In genomic region chr2:128284822-128285421, GRCm38 (mm10) we compare ENCODE assay signal across 8 mouse cellular contexts.
DNase-seq lines count a peak whose midpoint lies in the region; ATAC-seq lines count a peak whose summit lies in the region.

No protein-coding gene starts in this region.

- no peaks in the 10 kb centered on the region for H3K27me3 ChIP-seq in embryonic facial prominence, embryonic 12.5 days
- H3K27me3 ChIP-seq in embryonic facial prominence, embryonic 10.5 days (replicated peaks; ENCODE audit: low read depth, poor library complexity, severe bottlenecking): peaks cover 10% of the 10 kb centered on the region
- H3K27me3 ChIP-seq in limb, embryonic 12.5 days: no peaks in the 10 kb centered on the region
- no peaks in the 10 kb centered on the region for H3K27me3 ChIP-seq in neural tube, embryonic 14.5 days (ENCODE audit: control insufficient read depth, insufficient read depth, low read length)

- no peaks in the 10 kb centered on the region for H3K36me3 ChIP-seq in embryonic facial prominence, embryonic 12.5 days
- no peaks in the 10 kb centered on the region for H3K36me3 ChIP-seq in embryonic facial prominence, embryonic 10.5 days (replicated peaks)
- H3K36me3 ChIP-seq in limb, embryonic 12.5 days: no peaks in the 10 kb centered on the region
- H3K36me3 ChIP-seq in neural tube, embryonic 14.5 days (ENCODE audit: control insufficient read depth, insufficient read depth, low read length): no peaks in the 10 kb centered on the region

- peak; percentile 62; the same call in 1 of the 2 replicates for ATAC-seq in embryonic facial prominence, embryonic 12.5 days (ENCODE audit: insufficient number of reproducible peaks, insufficient read depth, low FRiP score, low TSS enrichment)
- 0 out of 2 replicates have a peak, but pooled peaks have one; percentile 68 for ATAC-seq in limb, embryonic 12.5 days (ENCODE audit: insufficient number of reproducible peaks, insufficient read depth, low FRiP score, low TSS enrichment, low read depth)
- peak; percentile 56; the same call in 1 of the 2 replicates for ATAC-seq in neural tube, embryonic 14.5 days (ENCODE audit: low read depth)

- no peak overlapping the region for H3K9ac ChIP-seq in embryonic facial prominence, embryonic 12.5 days
- no peak overlapping the region for H3K9ac ChIP-seq in limb, embryonic 12.5 days (replicated peaks)
- no peak overlapping the region for H3K9ac ChIP-seq in neural tube, embryonic 14.5 days (replicated peaks; ENCODE audit: low read depth, low read length)

- H3K4me3 ChIP-seq in embryonic facial prominence, embryonic 12.5 days: no peak overlapping the region
- H3K4me3 ChIP-seq in embryonic facial prominence, embryonic 10.5 days: no peak overlapping the region
- no peak overlapping the region for H3K4me3 ChIP-seq in limb, embryonic 12.5 days (replicated peaks)
- no peak overlapping the region for H3K4me3 ChIP-seq in neural tube, embryonic 14.5 days (ENCODE audit: low read depth, low read length)

- peaks cover 17% of the 10 kb centered on the region; the same call in 1 of the 2 replicates for H3K4me1 ChIP-seq in embryonic facial prominence, embryonic 12.5 days
- H3K4me1 ChIP-seq in embryonic facial prominence, embryonic 10.5 days: peaks cover 35% of the 10 kb centered on the region
- H3K4me1 ChIP-seq in limb, embryonic 12.5 days (replicated peaks): peaks cover 26% of the 10 kb centered on the region
- peaks cover 6% of the 10 kb centered on the region; the same call in 1 of the 2 replicates for H3K4me1 ChIP-seq in neural tube, embryonic 14.5 days (ENCODE audit: control insufficient read depth, insufficient read depth, low read length)

- no peak overlapping the region for H3K4me2 ChIP-seq in embryonic facial prominence, embryonic 12.5 days (replicated peaks)
- no peak overlapping the region for H3K4me2 ChIP-seq in limb, embryonic 12.5 days
- no peak overlapping the region for H3K4me2 ChIP-seq in neural tube, embryonic 14.5 days (ENCODE audit: low read depth, low read length)

- DNase-seq in embryonic facial prominence, embryonic 10.5 days (ENCODE audit: low spot score): no peak
- DNase-seq in cerebellum, adult 9-10 months: peak; percentile 46
- DNase-seq in gastrocnemius, postnatal 4 days (ENCODE audit: low spot score in 2 of 2): peak; percentile 76 to 86
- peak; percentile 75 to 81 for DNase-seq in kidney, adult 8-10 months
- no peak for DNase-seq in B cell, adult 2 months

- H3K27ac ChIP-seq in embryonic facial prominence, embryonic 12.5 days: no peak overlapping the region
- H3K27ac ChIP-seq in embryonic facial prominence, embryonic 10.5 days (replicated peaks): no peak overlapping the region
- H3K27ac ChIP-seq in limb, embryonic 12.5 days: no peak overlapping the region; the same call in 1 of the 2 replicates
- no peak overlapping the region for H3K27ac ChIP-seq in neural tube, embryonic 14.5 days (ENCODE audit: low read depth, low read length)

- no peaks in the 10 kb centered on the region for H3K9me3 ChIP-seq in embryonic facial prominence, embryonic 12.5 days
- no peaks in the 10 kb centered on the region for H3K9me3 ChIP-seq in embryonic facial prominence, embryonic 10.5 days
- no peaks in the 10 kb centered on the region for H3K9me3 ChIP-seq in limb, embryonic 12.5 days
- H3K9me3 ChIP-seq in neural tube, embryonic 14.5 days (ENCODE audit: control insufficient read depth, low read length): no peaks in the 10 kb centered on the region

- WGBS in embryonic facial prominence, embryonic 12.5 days: 78% methylated on average over 7 of the region's 7 CpGs
- 85% methylated on average over 7 of the region's 7 CpGs for WGBS in embryonic facial prominence, embryonic 10.5 days
- WGBS in limb, embryonic 12.5 days: 60% methylated on average over 7 of the region's 7 CpGs
- 62% methylated on average over 7 of the region's 7 CpGs for WGBS in neural tube, embryonic 14.5 days

Comparison
In these comparisons a context has a peak if more than half of its experiments do, and no peak if none do; other contexts are left out.
1. DNase-seq: peak in cerebellum, adult 9-10 months (single experiment), gastrocnemius, postnatal 4 days (2 of 2) and kidney, adult 8-10 months (2 of 2); none in embryonic facial prominence, embryonic 10.5 days (single experiment) and B cell, adult 2 months (0 of 2).
2. Peak in every context shown above with its lines, with median percentiles within 50 percentile points of each other: ATAC-seq.